Mouse (Mus musculus): ENCODE data around the gene Sdc3. TPM values are rescaled to one million over a fixed set of nuclear protein-coding genes. Genes with fewer than 3 reads are reported as not detected.

Gene Sdc3
- polyA plus RNA-seq, 1 experiment from 2014 or later: 21.1 TPM

- no peaks in the 10 kb centered on the region for H3K4me1 ChIP-seq (replicated peaks; ENCODE audit: control insufficient read depth, insufficient read depth, low read length)
- WGBS: 95% methylated on average over 2 of the region's 2 CpGs
- H3K4me3 ChIP-seq (ENCODE audit: low read depth, low read length): no peak overlapping the region
- no peak overlapping the region for H3K9ac ChIP-seq (ENCODE audit: low read length)
- no peak overlapping the region for H3K27ac ChIP-seq (ENCODE audit: low read depth)
- ATAC-seq (replicated peaks; ENCODE audit: low FRiP score, low TSS enrichment, low read depth) (no peak), DNase-seq (ENCODE audit: low spot score) (no peak)
- H3K36me3 ChIP-seq (ENCODE audit: control insufficient read depth, insufficient read depth, low read length): peaks cover 46% of the 10 kb centered on the region
- no peaks in the 10 kb centered on the region for H3K9me3 ChIP-seq (ENCODE audit: control insufficient read depth, low read length)
- no peak overlapping the region for H3K4me2 ChIP-seq (ENCODE audit: low read length)
- no peaks in the 10 kb centered on the region for H3K27me3 ChIP-seq (replicated peaks; ENCODE audit: control insufficient read depth, insufficient read depth, low read length)
These were observed 9.8 kb upstream of the Sdc3 start for GRCm38 (mm10) chr4:130782492-130782891.

GRCm38 (mm10) chr4:130784755-130785154 lies 7.6 kb upstream of the Sdc3 start:
- Histone ChIP-seq H3K27me3 (replicated peaks; ENCODE audit: control insufficient read depth, insufficient read depth, low read length) (no peaks in the 10 kb centered on the region), H3K4me3 (ENCODE audit: low read depth, low read length) (no peak overlapping the region), H3K9ac (ENCODE audit: low read length) (no peak overlapping the region), H3K4me1 (replicated peaks; ENCODE audit: control insufficient read depth, insufficient read depth, low read length) (no peaks in the 10 kb centered on the region), H3K9me3 (ENCODE audit: control insufficient read depth, low read length) (no peaks in the 10 kb centered on the region), H3K4me2 (ENCODE audit: low read length) (no peak overlapping the region), H3K27ac (ENCODE audit: low read depth) (no peak overlapping the region), H3K36me3 (ENCODE audit: control insufficient read depth, insufficient read depth, low read length) (peaks cover 27% of the 10 kb centered on the region)
- no peak for ATAC-seq (replicated peaks; ENCODE audit: low FRiP score, low TSS enrichment, low read depth)
- peak; percentile 83 for DNase-seq (ENCODE audit: low spot score)
- WGBS: 29% methylated on average over 4 of the region's 4 CpGs

- peaks cover 2% of the 10 kb centered on the region; the same call in 1 of the 2 replicates for H3K4me1 ChIP-seq (replicated peaks; ENCODE audit: control insufficient read depth, insufficient read depth, low read length)
- ATAC-seq (replicated peaks; ENCODE audit: low FRiP score, low TSS enrichment, low read depth): no peak
- H3K4me2 ChIP-seq (ENCODE audit: low read length): no peak overlapping the region
- no peaks in the 10 kb centered on the region for H3K36me3 ChIP-seq (ENCODE audit: control insufficient read depth, insufficient read depth, low read length)
- H3K27ac ChIP-seq (ENCODE audit: low read depth): no peak overlapping the region
- no peak for DNase-seq (ENCODE audit: low spot score)
- H3K27me3 ChIP-seq (replicated peaks; ENCODE audit: control insufficient read depth, insufficient read depth, low read length): no peaks in the 10 kb centered on the region
- WGBS: 75% methylated on average over 5 of the region's 5 CpGs
- no peak overlapping the region for H3K4me3 ChIP-seq (ENCODE audit: low read depth, low read length)
- no peaks in the 10 kb centered on the region for H3K9me3 ChIP-seq (ENCODE audit: control insufficient read depth, low read length)
- H3K9ac ChIP-seq (ENCODE audit: low read length): no peak overlapping the region
These were observed 4.8 kb upstream of the Sdc3 start for GRCm38 (mm10) chr4:130787530-130787929.

- 11% methylated on average over 6 of the region's 6 CpGs for WGBS
- Histone ChIP-seq H3K4me2 (ENCODE audit: low read length) (no peak overlapping the region), H3K27me3 (replicated peaks; ENCODE audit: control insufficient read depth, insufficient read depth, low read length) (no peaks in the 10 kb centered on the region), H3K4me3 (ENCODE audit: low read depth, low read length) (no peak overlapping the region), H3K9me3 (ENCODE audit: control insufficient read depth, low read length) (no peaks in the 10 kb centered on the region), H3K27ac (ENCODE audit: low read depth) (no peak overlapping the region), H3K9ac (ENCODE audit: low read length) (no peak overlapping the region), H3K4me1 (replicated peaks; ENCODE audit: control insufficient read depth, insufficient read depth, low read length) (peaks cover 13% of the 10 kb centered on the region; the same call in 1 of the 2 replicates), H3K36me3 (ENCODE audit: control insufficient read depth, insufficient read depth, low read length) (no peaks in the 10 kb centered on the region)
- DNase-seq (ENCODE audit: low spot score): peak; percentile 96
- ATAC-seq (replicated peaks; ENCODE audit: low FRiP score, low TSS enrichment, low read depth): peak; percentile 29; the same call in 1 of the 2 replicates
These were observed 2.2 kb upstream of the Sdc3 start for GRCm38 (mm10) chr4:130790180-130790579.

GRCm38 (mm10) chr4:130791811-130792375 lies 444 bp upstream of the Sdc3 start:
- Histone ChIP-seq H3K4me1 (replicated peaks; ENCODE audit: control insufficient read depth, insufficient read depth, low read length) (peaks cover 14% of the 10 kb centered on the region), H3K4me3 (ENCODE audit: low read depth, low read length) (peak overlapping the region; percentile 82), H3K9me3 (ENCODE audit: control insufficient read depth, low read length) (no peaks in the 10 kb centered on the region), H3K27me3 (replicated peaks; ENCODE audit: control insufficient read depth, insufficient read depth, low read length) (no peaks in the 10 kb centered on the region), H3K4me2 (ENCODE audit: low read length) (peak overlapping the region; percentile 93), H3K27ac (ENCODE audit: low read depth) (no peak overlapping the region), H3K36me3 (ENCODE audit: control insufficient read depth, insufficient read depth, low read length) (no peaks in the 10 kb centered on the region), H3K9ac (ENCODE audit: low read length) (peak overlapping the region; percentile 93)
- DNase-seq (ENCODE audit: low spot score) (peak; percentile 76), ATAC-seq (replicated peaks; ENCODE audit: low FRiP score, low TSS enrichment, low read depth) (peak; percentile 13; the same call in 1 of the 2 replicates)
- 7% methylated on average over 13 of the region's 19 CpGs for WGBS

GRCm38 (mm10) chr4:130793180-130793501 lies 804 bp downstream of the Sdc3 start:
- ATAC-seq (replicated peaks; ENCODE audit: low FRiP score, low TSS enrichment, low read depth): no peak
- no peaks in the 10 kb centered on the region for H3K9me3 ChIP-seq (ENCODE audit: control insufficient read depth, low read length)
- no peak overlapping the region for H3K27ac ChIP-seq (ENCODE audit: low read depth)
- peak overlapping the region; percentile 93 for H3K9ac ChIP-seq (ENCODE audit: low read length)
- no peaks in the 10 kb centered on the region for H3K36me3 ChIP-seq (ENCODE audit: control insufficient read depth, insufficient read depth, low read length)
- peaks cover 27% of the 10 kb centered on the region for H3K4me1 ChIP-seq (replicated peaks; ENCODE audit: control insufficient read depth, insufficient read depth, low read length)
- H3K4me3 ChIP-seq (ENCODE audit: low read depth, low read length): peak overlapping the region; percentile 82
- no peak for DNase-seq (ENCODE audit: low spot score)
- H3K4me2 ChIP-seq (ENCODE audit: low read length): peak overlapping the region; percentile 93
- no peaks in the 10 kb centered on the region for H3K27me3 ChIP-seq (replicated peaks; ENCODE audit: control insufficient read depth, insufficient read depth, low read length)
- WGBS: 46% methylated on average over 7 of the region's 7 CpGs

GRCm38 (mm10) chr4:130794771-130795170 lies 2.4 kb downstream of the Sdc3 start:
- 39% methylated on average over 4 of the region's 4 CpGs for WGBS
- Histone ChIP-seq H3K4me1 (replicated peaks; ENCODE audit: control insufficient read depth, insufficient read depth, low read length) (peaks cover 43% of the 10 kb centered on the region), H3K4me3 (ENCODE audit: low read depth, low read length) (no peak overlapping the region), H3K27ac (ENCODE audit: low read depth) (no peak overlapping the region), H3K9ac (ENCODE audit: low read length) (no peak overlapping the region), H3K27me3 (replicated peaks; ENCODE audit: control insufficient read depth, insufficient read depth, low read length) (no peaks in the 10 kb centered on the region), H3K4me2 (ENCODE audit: low read length) (no peak overlapping the region), H3K9me3 (ENCODE audit: control insufficient read depth, low read length) (no peaks in the 10 kb centered on the region), H3K36me3 (ENCODE audit: control insufficient read depth, insufficient read depth, low read length) (no peaks in the 10 kb centered on the region)
- DNase-seq (ENCODE audit: low spot score) (no peak), ATAC-seq (replicated peaks; ENCODE audit: low FRiP score, low TSS enrichment, low read depth) (no peak)

- no peaks in the 10 kb centered on the region for H3K27me3 ChIP-seq (replicated peaks; ENCODE audit: control insufficient read depth, insufficient read depth, low read length)
- no peak overlapping the region for H3K4me3 ChIP-seq (ENCODE audit: low read depth, low read length)
- H3K27ac ChIP-seq (ENCODE audit: low read depth): no peak overlapping the region
- H3K4me2 ChIP-seq (ENCODE audit: low read length): no peak overlapping the region
- no peak overlapping the region for H3K9ac ChIP-seq (ENCODE audit: low read length)
- WGBS: 83% methylated on average over 6 of the region's 6 CpGs
- ATAC-seq (replicated peaks; ENCODE audit: low FRiP score, low TSS enrichment, low read depth) (no peak), DNase-seq (ENCODE audit: low spot score) (no peak)
- H3K9me3 ChIP-seq (ENCODE audit: control insufficient read depth, low read length): no peaks in the 10 kb centered on the region
- H3K4me1 ChIP-seq (replicated peaks; ENCODE audit: control insufficient read depth, insufficient read depth, low read length): peaks cover 43% of the 10 kb centered on the region
- no peaks in the 10 kb centered on the region for H3K36me3 ChIP-seq (ENCODE audit: control insufficient read depth, insufficient read depth, low read length)
These were observed 3.6 kb downstream of the Sdc3 start for GRCm38 (mm10) chr4:130795970-130796369.

All from intestine, embryonic 14.5 days (tissue).